Mouse (Mus musculus): ENCODE measurements around the gene Themis2. TPM values are rescaled to one million over a fixed set of nuclear protein-coding genes. Genes with fewer than 3 reads are reported as not detected.

Themis2 gene
- total and polyA plus RNA-seq, 3 experiments, result 9.3 to 35.7 (median 14.2) TPM

GRCm38 (mm10) chr4:132842970-132843704, 47.0 kb upstream of the Themis2 start, which contains the start of gene Ppp1r8 (continued):
- no peak for TF ChIP-seq GABPA (IDR thresholded peaks at IDR 0.05; ENCODE audit: insufficient replicate concordance, low read depth, low read length)
- TF ChIP-seq E2F4 (IDR thresholded peaks at IDR 0.05; ENCODE audit: insufficient replicate concordance, low read depth, low read length), result peak; percentile 6; the same call in 1 of the 2 replicates
- TF ChIP-seq MXI1 (IDR thresholded peaks at IDR 0.05; ENCODE audit: low read depth, low read length), result peak; percentile 70
- TF ChIP-seq ELF1 (IDR thresholded peaks at IDR 0.05; ENCODE audit: low read depth, low read length), result peak; percentile 78
- peak in 1 of 2 experiments; percentile 29; a peak in 1 of 4 replicates for TF ChIP-seq CTCF (conservative IDR thresholded peaks at IDR 0.05 in 1 of 2, IDR thresholded peaks at IDR 0.05 in 1 of 2; ENCODE audit: low read depth in 2 of 2, low read length in 2 of 2)
- no peak for TF ChIP-seq SMC3 (IDR thresholded peaks at IDR 0.05; ENCODE audit: low read depth, low read length)
- TF ChIP-seq ZNF384 (IDR thresholded peaks at IDR 0.05; ENCODE audit: low read depth, low read length), result no peak; the same call in 1 of the 2 replicates
- 0 out of 2 replicates have a peak, but pooled peaks have one; percentile 49 for TF ChIP-seq UBTF (IDR thresholded peaks at IDR 0.05; ENCODE audit: low read depth, low read length)

- Histone ChIP-seq H3K27ac (ENCODE audit: insufficient read depth, low read depth) (peak overlapping the region; percentile 50), H3K27me3 (replicated peaks) (no peaks in the 10 kb centered on the region), H3K36me3 (replicated peaks in 1 of 2; ENCODE audit: control insufficient read depth in 1 of 2, insufficient read depth in 1 of 2, low read length in 1 of 2) (peaks cover 25 to 36% of the 10 kb centered on the region in 2 experiments), H3K4me1 (ENCODE audit: control insufficient read depth in 1 of 2, insufficient read depth in 2 of 2) (peaks cover 0 to 22% of the 10 kb centered on the region in 2 experiments; a peak in 2 of 4 replicates), H3K9ac (ENCODE audit: insufficient read depth, low read depth) (peak overlapping the region; percentile 90), H3K9me3 (replicated peaks; ENCODE audit: low read length) (no peaks in the 10 kb centered on the region), H3K4me3 (replicated peaks in 1 of 3; ENCODE audit: low read depth in 2 of 3, low read length in 2 of 3, poor library complexity in 1 of 3) (peak overlapping the region; percentile 90 to 97 (median 94)), H3K79me2 (replicated peaks; ENCODE audit: control insufficient read depth, extremely low read depth, insufficient read depth, poor library complexity, severe bottlenecking) (peaks cover 55% of the 10 kb centered on the region), H3K4me2 (ENCODE audit: insufficient read depth, low read depth, poor library complexity, severe bottlenecking) (peak overlapping the region; percentile 97)
- DNase-seq (ENCODE audit: extremely low read depth), result peak; percentile 38
- in situ Hi-C loops (cut with MboI; ENCODE audit: low pct_ligation_motif_present, low pct_unique_long_range_greater_than_20kb, low sequenced_read_pairs), result no loop called here
- dilution Hi-C loops (cut with MboI; ENCODE audit: extremely low pct_ligation_motif_present, extremely low pct_unique_long_range_greater_than_20kb, low sequenced_read_pairs), result no loop called here
- no peak for TF ChIP-seq SMC3 (IDR thresholded peaks at IDR 0.05; ENCODE audit: low read depth, low read length)
- no peak for TF ChIP-seq IRF4 (IDR thresholded peaks at IDR 0.05; ENCODE audit: low read depth, low read length)
- TF ChIP-seq KAT2A (IDR thresholded peaks at IDR 0.05; ENCODE audit: insufficient replicate concordance, low read length), result no peak
- TF ChIP-seq RCOR1 (conservative IDR thresholded peaks at IDR 0.05; ENCODE audit: low read depth, low read length), result no peak
- TF ChIP-seq HCFC1 (IDR thresholded peaks at IDR 0.05; ENCODE audit: low read depth, low read length), result no peak; the same call in 1 of the 2 replicates
- no peak for TF ChIP-seq ZC3H11A (IDR thresholded peaks at IDR 0.05; ENCODE audit: low read depth, low read length)
- no peak for TF ChIP-seq UBTF (IDR thresholded peaks at IDR 0.05; ENCODE audit: low read depth, low read length)
- TF ChIP-seq CHD1 (IDR thresholded peaks at IDR 0.05; ENCODE audit: low read depth, low read length), result no peak
- peak; percentile 62; the same call in 1 of the 2 replicates for TF ChIP-seq ELF1 (IDR thresholded peaks at IDR 0.05; ENCODE audit: low read depth, low read length)
- peak; percentile 32; the same call in 1 of the 2 replicates for TF ChIP-seq MYC (IDR thresholded peaks at IDR 0.05; ENCODE audit: low read depth, low read length)
- no peak for TF ChIP-seq ZNF384 (IDR thresholded peaks at IDR 0.05; ENCODE audit: low read depth, low read length)
- TF ChIP-seq JUN (IDR thresholded peaks at IDR 0.05; ENCODE audit: insufficient read depth, low read depth, low read length), result no peak
- no peak for TF ChIP-seq CTCF (conservative IDR thresholded peaks at IDR 0.05 in 1 of 2, IDR thresholded peaks at IDR 0.05 in 1 of 2; ENCODE audit: low read depth in 2 of 2, low read length in 2 of 2)
- no peak for TF ChIP-seq CHD2 (IDR thresholded peaks at IDR 0.05; ENCODE audit: low read length)
- TF ChIP-seq ZMIZ1 (IDR thresholded peaks at IDR 0.05; ENCODE audit: low read depth, low read length), result no peak
- TF ChIP-seq GABPA (IDR thresholded peaks at IDR 0.05; ENCODE audit: insufficient replicate concordance, low read depth, low read length), result no peak
- TF ChIP-seq SIN3A (IDR thresholded peaks at IDR 0.05; ENCODE audit: low read length), result no peak
- no peak for TF ChIP-seq MAFK (IDR thresholded peaks at IDR 0.05; ENCODE audit: insufficient replicate concordance, low read length)
- no peak for TF ChIP-seq MAZ (IDR thresholded peaks at IDR 0.05; ENCODE audit: low read depth, low read length)
- no peak for TF ChIP-seq ZKSCAN1 (IDR thresholded peaks at IDR 0.05; ENCODE audit: borderline replicate concordance, low read depth, low read length)
- no peak for TF ChIP-seq NELFE (IDR thresholded peaks at IDR 0.05; ENCODE audit: low read depth, low read length)
- no peak for TF ChIP-seq POLR2AphosphoS2 (IDR thresholded peaks at IDR 0.05; ENCODE audit: low read depth, low read length)
- TF ChIP-seq E2F4 (IDR thresholded peaks at IDR 0.05; ENCODE audit: insufficient replicate concordance, low read depth, low read length), result peak; percentile 4; the same call in 1 of the 2 replicates
- 0 out of 2 replicates have a peak, but pooled peaks have one; percentile 18 for TF ChIP-seq NRF1 (IDR thresholded peaks at IDR 0.05; ENCODE audit: low read depth, low read length)
- TF ChIP-seq MXI1 (IDR thresholded peaks at IDR 0.05; ENCODE audit: low read depth, low read length), result peak; percentile 58; the same call in 1 of the 2 replicates
- TF ChIP-seq MEF2A (IDR thresholded peaks at IDR 0.05; ENCODE audit: borderline replicate concordance, low read depth, low read length), result no peak
- TF ChIP-seq RAD21 (IDR thresholded peaks at IDR 0.05; ENCODE audit: low read depth, low read length), result no peak
- TF ChIP-seq PAX5 (IDR thresholded peaks at IDR 0.05; ENCODE audit: low read length), result no peak
- no peak for TF ChIP-seq ETS1 (conservative IDR thresholded peaks at IDR 0.05; ENCODE audit: low read depth, low read length)
- no peak for TF ChIP-seq USF2 (conservative IDR thresholded peaks at IDR 0.05; ENCODE audit: low read depth, low read length)
- no peak for TF ChIP-seq TCF12 (IDR thresholded peaks at IDR 0.05; ENCODE audit: low read depth, low read length)
Observed at GRCm38 (mm10) chr4:132842281-132842906, 46.2 kb upstream of the Themis2 start.

All from CH12.LX (cell line).